8 mouse cellular contexts compared by ENCODE assay signal in the genomic region with DNA sequence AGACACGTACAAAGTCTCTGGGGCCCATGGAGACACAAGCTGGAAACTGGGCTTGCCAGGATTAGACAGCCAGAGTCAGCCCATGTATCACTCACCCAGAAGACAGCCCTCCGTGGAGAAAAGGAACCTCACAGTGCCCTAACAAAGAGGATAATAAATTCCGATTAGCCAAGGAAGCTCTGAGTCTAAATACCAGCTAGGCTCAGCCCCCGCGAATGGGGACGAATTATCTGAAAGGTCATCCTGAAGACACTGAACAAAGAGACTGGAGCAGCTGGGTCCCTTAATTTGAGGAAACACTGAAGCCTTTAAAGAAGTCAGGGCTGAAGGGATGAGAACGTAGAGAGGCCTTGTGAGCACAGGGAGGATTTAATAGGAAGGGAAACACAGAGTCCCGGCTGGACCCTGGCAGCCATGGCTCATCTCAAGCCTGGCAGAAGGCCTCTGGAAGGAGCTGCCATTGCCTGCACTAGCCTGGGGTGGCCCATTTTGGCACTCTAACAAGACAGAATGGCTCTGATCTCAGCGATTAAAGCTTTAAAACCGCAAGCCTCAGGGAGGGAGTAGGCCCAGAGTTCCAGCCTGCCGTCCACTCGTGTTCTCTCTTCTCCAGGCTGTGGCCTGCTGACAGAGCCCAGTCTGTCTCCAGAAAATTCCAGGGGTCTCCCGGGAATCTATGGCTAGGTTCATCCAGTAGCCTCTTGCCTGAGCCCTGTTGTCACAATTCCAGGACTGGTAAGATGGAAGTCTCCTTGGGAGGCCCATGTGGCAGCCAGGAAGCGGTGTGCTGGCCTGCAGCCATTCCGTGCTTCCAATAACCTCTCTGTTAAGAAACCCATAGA.
A peak's percentile ranks its signal among the peaks of the same experiment; 100 is the strongest.
DNase-seq lines count a peak whose midpoint lies in the region; ATAC-seq and TF ChIP-seq lines count a peak whose summit lies in the region.

No protein-coding gene starts in this region.

- H3K4me1 ChIP-seq in embryonic facial prominence, embryonic 14.5 days (ENCODE audit: control insufficient read depth, insufficient read depth, low read length): no peaks in the 10 kb centered on the region; the same call in 1 of the 2 replicates
- peaks cover 8% of the 10 kb centered on the region for H3K4me1 ChIP-seq in limb, embryonic 14.5 days (ENCODE audit: control insufficient read depth, insufficient read depth, low read length)
- H3K4me1 ChIP-seq in liver, embryonic 11.5 days (replicated peaks; ENCODE audit: control insufficient read depth, insufficient read depth, low read length): no peaks in the 10 kb centered on the region

- H3K27ac ChIP-seq in embryonic facial prominence, embryonic 14.5 days (replicated peaks; ENCODE audit: low read depth, low read length): 0 out of 2 replicates have a peak overlapping the region, but pooled peaks have one; percentile 24
- 0 out of 2 replicates have a peak overlapping the region, but pooled peaks have one; percentile 8 for H3K27ac ChIP-seq in limb, embryonic 14.5 days (replicated peaks; ENCODE audit: low read depth, low read length)
- no peak overlapping the region for H3K27ac ChIP-seq in liver, embryonic 11.5 days (ENCODE audit: low read depth, low read length)

- H3K4me2 ChIP-seq in embryonic facial prominence, embryonic 14.5 days (ENCODE audit: low read depth, low read length): no peak overlapping the region
- H3K4me2 ChIP-seq in limb, embryonic 14.5 days (replicated peaks; ENCODE audit: low read depth, low read length, severe bottlenecking): no peak overlapping the region
- H3K4me2 ChIP-seq in liver, embryonic 11.5 days: no peak overlapping the region

- no peak for TF ChIP-seq POLR2A in limb, embryonic 14.5 days (IDR thresholded peaks at IDR 0.05; ENCODE audit: borderline replicate concordance, extremely low read depth, insufficient read depth, insufficient read length)

- 51% methylated on average over 15 of the region's 15 CpGs for WGBS in embryonic facial prominence, embryonic 14.5 days
- 39% methylated on average over 15 of the region's 15 CpGs for whole genome bisulfite sequencing in limb, embryonic 14.5 days
- WGBS in liver, embryonic 11.5 days: 73% methylated on average over 15 of the region's 15 CpGs

- H3K9me3 ChIP-seq in embryonic facial prominence, embryonic 14.5 days (ENCODE audit: control insufficient read depth, low read length): no peaks in the 10 kb centered on the region
- no peaks in the 10 kb centered on the region for H3K9me3 ChIP-seq in limb, embryonic 14.5 days (ENCODE audit: control insufficient read depth, low read length)
- H3K9me3 ChIP-seq in liver, embryonic 11.5 days (ENCODE audit: control insufficient read depth, low read length): no peaks in the 10 kb centered on the region

- peak; percentile 6 to 9 for DNase-seq in cerebellum, adult 18-20 months
- no peak for DNase-seq in cerebellum, adult 9-10 months
- peak; percentile 36 for DNase-seq in R1 (ENCODE audit: low read depth, low spot score)
- DNase-seq in embryonic facial prominence, embryonic 14.5 days (ENCODE audit: low spot score): peak; percentile 61
- DNase-seq in limb, embryonic 14.5 days (ENCODE audit: low spot score): peak; percentile 66
- no peak for DNase-seq in frontal cortex, adult 2 months (ENCODE audit: extremely low spot score in 1 of 2, low spot score in 1 of 2)
- DNase-seq in liver, embryonic 11.5 days (ENCODE audit: low spot score): no peak

- no peak overlapping the region for H3K9ac ChIP-seq in embryonic facial prominence, embryonic 14.5 days (ENCODE audit: low read depth, low read length)
- no peak overlapping the region for H3K9ac ChIP-seq in limb, embryonic 14.5 days (ENCODE audit: low read depth, low read length, severe bottlenecking)
- H3K9ac ChIP-seq in liver, embryonic 11.5 days (ENCODE audit: low read depth, low read length): no peak overlapping the region

- H3K36me3 ChIP-seq in embryonic facial prominence, embryonic 14.5 days (ENCODE audit: control insufficient read depth, insufficient read depth, low read length): no peaks in the 10 kb centered on the region
- no peaks in the 10 kb centered on the region for H3K36me3 ChIP-seq in limb, embryonic 14.5 days (ENCODE audit: control insufficient read depth, insufficient read depth, low read length)
- no peaks in the 10 kb centered on the region for H3K36me3 ChIP-seq in liver, embryonic 11.5 days (ENCODE audit: control insufficient read depth, insufficient read depth, low read length)

- ATAC-seq in embryonic facial prominence, embryonic 14.5 days (ENCODE audit: low read depth): peak; percentile 50; the same call in 1 of the 2 replicates
- ATAC-seq in limb, embryonic 14.5 days (ENCODE audit: low FRiP score, low read depth): no peak
- no peak for ATAC-seq in erythroid progenitor cell, adult 5-6 weeks (replicated peaks; ENCODE audit: low FRiP score, poor library complexity, severe bottlenecking)
- ATAC-seq in liver, embryonic 11.5 days (replicated peaks; ENCODE audit: low FRiP score): no peak

- H3K27me3 ChIP-seq in embryonic facial prominence, embryonic 14.5 days (replicated peaks; ENCODE audit: control insufficient read depth, insufficient read depth, low read length): no peaks in the 10 kb centered on the region
- H3K27me3 ChIP-seq in limb, embryonic 14.5 days (ENCODE audit: control insufficient read depth, insufficient read depth, low read length): no peaks in the 10 kb centered on the region
- no peaks in the 10 kb centered on the region for H3K27me3 ChIP-seq in liver, embryonic 11.5 days (replicated peaks; ENCODE audit: control insufficient read depth, insufficient read depth, low read length)

- no peak overlapping the region for H3K4me3 ChIP-seq in embryonic facial prominence, embryonic 14.5 days (ENCODE audit: low read depth, low read length)
- H3K4me3 ChIP-seq in limb, embryonic 14.5 days (replicated peaks; ENCODE audit: low read length): no peak overlapping the region
- H3K4me3 ChIP-seq in liver, embryonic 11.5 days (ENCODE audit: low read depth, low read length): no peak overlapping the region

Comparison
In these comparisons a context has a peak if more than half of its experiments do, and no peak if none do; other contexts are left out.
1. DNase-seq: peak in cerebellum, adult 18-20 months (2 of 2), R1 (single experiment), embryonic facial prominence, embryonic 14.5 days (single experiment) and limb, embryonic 14.5 days (single experiment); none in cerebellum, adult 9-10 months (single experiment), frontal cortex, adult 2 months (0 of 2) and liver, embryonic 11.5 days (single experiment).